ENCODE assay signal across 12 mouse cellular contexts in the genomic region with DNA sequence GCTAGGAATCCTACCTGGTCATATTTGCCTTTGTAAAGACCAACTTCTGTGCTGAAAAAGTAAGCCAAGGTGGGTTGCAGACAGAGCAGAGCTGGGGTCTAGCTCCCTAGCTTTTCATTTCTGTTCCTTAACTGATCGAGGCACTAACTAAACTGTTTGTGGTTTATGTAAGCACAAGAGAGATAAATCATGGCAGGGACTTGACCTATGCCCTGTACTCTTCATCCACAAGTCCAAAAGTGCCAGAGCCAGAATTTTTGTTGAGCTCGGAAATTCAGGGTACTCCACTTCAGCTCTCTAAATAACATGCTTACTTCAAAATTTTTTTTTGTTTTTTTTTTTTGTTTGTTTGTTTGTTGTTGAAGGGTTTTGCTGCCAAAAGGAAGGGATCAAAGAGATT. TPM values are rescaled to one million over a fixed set of nuclear protein-coding genes. Genes with fewer than 3 reads are reported as not detected.
DNase-seq lines count a peak whose midpoint lies in the region; ATAC-seq lines count a peak whose summit lies in the region.
"Had no signal": no experiment of that assay in that cellular context is flagged by ENCODE, and none has a peak within 500 bp of the region (broad histone marks: within the 10 kb centered on the region; RNA-seq: fewer than 3 reads in every experiment).

No protein-coding gene starts in this region.

- H3K27ac ChIP-seq in lung, embryonic 16.5 days (ENCODE audit: low read length): peak overlapping the region; percentile 61
- H3K27ac ChIP-seq in embryonic facial prominence, embryonic 13.5 days: 0 out of 2 replicates have a peak overlapping the region, but pooled peaks have one; percentile 35
- peak overlapping the region; percentile 13; the same call in 1 of the 2 replicates for H3K27ac ChIP-seq in macrophage
- no peak overlapping the region for H3K27ac ChIP-seq in hindbrain, embryonic 13.5 days
- H3K27ac ChIP-seq: limb, embryonic 12.5 days had no signal

- 0 out of 2 replicates have a peak overlapping the region, but pooled peaks have one; percentile 40 for H3K9ac ChIP-seq in lung, embryonic 16.5 days (ENCODE audit: low read length)
- peak overlapping the region; percentile 32; the same call in 1 of the 2 replicates for H3K9ac ChIP-seq in embryonic facial prominence, embryonic 13.5 days
- H3K9ac ChIP-seq in hindbrain, embryonic 13.5 days: no peak overlapping the region
- H3K9ac ChIP-seq: limb, embryonic 12.5 days had no signal

- H3K9me3 ChIP-seq in lung, embryonic 16.5 days (ENCODE audit: control insufficient read depth, low read length): no peaks in the 10 kb centered on the region
- no peaks in the 10 kb centered on the region for H3K9me3 ChIP-seq in embryonic facial prominence, embryonic 13.5 days
- H3K9me3 ChIP-seq in hindbrain, embryonic 13.5 days: no peaks in the 10 kb centered on the region
- H3K9me3 ChIP-seq: limb, embryonic 12.5 days had no signal

- peaks cover 98% of the 10 kb centered on the region for H3K79me2 ChIP-seq in macrophage (ENCODE audit: inconsistent target)

- no peak for ATAC-seq in lung, embryonic 16.5 days (ENCODE audit: low read depth)
- no peak for ATAC-seq in embryonic facial prominence, embryonic 13.5 days (ENCODE audit: insufficient number of reproducible peaks, insufficient read depth, low FRiP score, low TSS enrichment, low read depth)
- ATAC-seq in hindbrain, embryonic 13.5 days (ENCODE audit: low FRiP score): no peak

- H3K27me3 ChIP-seq in lung, embryonic 16.5 days (ENCODE audit: control insufficient read depth, insufficient read depth, low read depth, low read length): no peaks in the 10 kb centered on the region
- H3K27me3 ChIP-seq in embryonic facial prominence, embryonic 13.5 days: no peaks in the 10 kb centered on the region
- no peaks in the 10 kb centered on the region for H3K27me3 ChIP-seq in hindbrain, embryonic 13.5 days
- H3K27me3 ChIP-seq: limb, embryonic 12.5 days had no signal

- no peaks in the 10 kb centered on the region for H3K36me3 ChIP-seq in lung, embryonic 16.5 days (ENCODE audit: control insufficient read depth, insufficient read depth, low read length)
- peaks cover under 1% of the 10 kb centered on the region; the same call in 1 of the 2 replicates for H3K36me3 ChIP-seq in embryonic facial prominence, embryonic 13.5 days
- H3K36me3 ChIP-seq in macrophage (ENCODE audit: inconsistent target): no peaks in the 10 kb centered on the region
- no peaks in the 10 kb centered on the region for H3K36me3 ChIP-seq in hindbrain, embryonic 13.5 days

- no peak for DNase-seq in lung, adult 18-20 months
- DNase-seq in kidney, adult 8-10 months: peak; percentile 55 to 79
- no peak for DNase-seq in Muller cell, postnatal 12 days (ENCODE audit: inconsistent ontology term)
- DNase-seq: gastrocnemius, postnatal 10 days; heart, postnatal 14 days; right cerebral cortex, postnatal 4 days; thymus, postnatal 4 days had no signal

- peak overlapping the region; percentile 19 for H3K4me2 ChIP-seq in lung, embryonic 16.5 days (ENCODE audit: low read depth, low read length)
- H3K4me2 ChIP-seq in embryonic facial prominence, embryonic 13.5 days: no peak overlapping the region
- H3K4me2 ChIP-seq in hindbrain, embryonic 13.5 days: no peak overlapping the region
- H3K4me2 ChIP-seq: limb, embryonic 12.5 days had no signal

- 13% methylated on average over 2 of the region's 2 CpGs for WGBS in lung, embryonic 16.5 days
- WGBS in embryonic facial prominence, embryonic 13.5 days: 55% methylated on average over 2 of the region's 2 CpGs
- 33% methylated on average over 2 of the region's 2 CpGs for WGBS in macrophage (ENCODE audit: missing documents)
- whole genome bisulfite sequencing in hindbrain, embryonic 13.5 days: 56% methylated on average over 2 of the region's 2 CpGs

- no peak overlapping the region for H3K4me3 ChIP-seq in lung, embryonic 16.5 days (ENCODE audit: low read length)
- H3K4me3 ChIP-seq in embryonic facial prominence, embryonic 13.5 days: no peak overlapping the region
- H3K4me3 ChIP-seq in macrophage (ENCODE audit: inconsistent target): no peak overlapping the region
- H3K4me3 ChIP-seq in hindbrain, embryonic 13.5 days: no peak overlapping the region
- H3K4me3 ChIP-seq: limb, embryonic 12.5 days had no signal

- peaks cover 56% of the 10 kb centered on the region for H3K4me1 ChIP-seq in lung, embryonic 16.5 days (replicated peaks; ENCODE audit: control insufficient read depth, insufficient read depth, low read length)
- H3K4me1 ChIP-seq in embryonic facial prominence, embryonic 13.5 days: peaks cover 48% of the 10 kb centered on the region
- H3K4me1 ChIP-seq in hindbrain, embryonic 13.5 days (replicated peaks): peaks cover 54% of the 10 kb centered on the region

RNA-seq across cellular contexts. Expression of a gene that starts 5.5 kb away (rescaled TPM):
- 46.1 and 49.8 TPM in 2 replicates for polyA plus RNA-seq in lung, embryonic 16.5 days (2015; fragmentation: Nextera tagmentation; extraction: Ambion mirVana)
- polyA plus RNA-seq in embryonic facial prominence, embryonic 13.5 days (2015; fragmentation: Nextera tagmentation; extraction: Ambion mirVana): 41.6 and 42.5 TPM in 2 replicates
- total RNA-seq in macrophage (2018; cell fraction: chromatin; rRNA removed): 100 to 1,000 TPM in 24 of 26 experiments, 10 to 100 TPM in 2; 72.8 to 323 (median 169) TPM
- 100 to 1,000 TPM in 8 of 26 experiments, 10 to 100 TPM in 18; 72.7 to 112 (median 94.7) TPM for total RNA-seq in macrophage (2018; cell fraction: cytosol; rRNA removed)
- total RNA-seq in macrophage (2018; cell fraction: nucleus; rRNA removed): 100 to 1,000 TPM in 21 of 26 experiments, 10 to 100 TPM in 5; 70.1 to 212 (median 141) TPM
- polyA plus RNA-seq in macrophage (2018): 62.0 to 93.5 TPM (median 63.5 TPM) in 3 replicates
- polyA plus RNA-seq in hindbrain, embryonic 13.5 days (2015; fragmentation: Nextera tagmentation; extraction: Ambion mirVana): 25.3 and 26.9 TPM in 2 replicates

RNA-seq across cellular contexts. Expression of a gene that starts 6.6 kb away (rescaled TPM):
- polyA plus RNA-seq in lung, embryonic 16.5 days (2015; fragmentation: Nextera tagmentation; extraction: Ambion mirVana): 0.43 and 0.74 TPM in 2 replicates
- polyA plus RNA-seq in embryonic facial prominence, embryonic 13.5 days (2015; fragmentation: Nextera tagmentation; extraction: Ambion mirVana): 0.43 and 0.46 TPM in 2 replicates
- 1 to 10 TPM in 10 of 26 experiments, under 1 TPM in 9, not detected in 7; 0.27 to 2.9 (median 1.0) TPM for total RNA-seq in macrophage (2018; cell fraction: chromatin; rRNA removed)
- total RNA-seq in macrophage (2018; cell fraction: cytosol; rRNA removed): under 1 TPM in 2 of 26 experiments, not detected in 24; 0.13 to 0.29 TPM
- total RNA-seq in macrophage (2018; cell fraction: nucleus; rRNA removed): under 1 TPM in 10 of 26 experiments, not detected in 16; 0.17 to 0.91 (median 0.68) TPM
- polyA plus RNA-seq in macrophage (2018): not detected in 3 replicates
- 1.00 and 1.1 TPM in 2 replicates for polyA plus RNA-seq in hindbrain, embryonic 13.5 days (2015; fragmentation: Nextera tagmentation; extraction: Ambion mirVana)

RNA-seq across cellular contexts. Expression of a gene that starts 29.2 kb away (rescaled TPM):
- 2.7 and 3.2 TPM in 2 replicates for polyA plus RNA-seq in lung, embryonic 16.5 days (2015; fragmentation: Nextera tagmentation; extraction: Ambion mirVana)
- polyA plus RNA-seq in embryonic facial prominence, embryonic 13.5 days (2015; fragmentation: Nextera tagmentation; extraction: Ambion mirVana): 4.1 and 5.3 TPM in 2 replicates
- 10 to 100 TPM in 25 of 26 experiments, 1 to 10 TPM in 1; 9.8 to 54.7 (median 22.9) TPM for total RNA-seq in macrophage (2018; cell fraction: chromatin; rRNA removed)
- 1 to 10 TPM in 6 of 26 experiments, under 1 TPM in 6, not detected in 14; 0.14 to 2.6 (median 1.0) TPM for total RNA-seq in macrophage (2018; cell fraction: cytosol; rRNA removed)
- total RNA-seq in macrophage (2018; cell fraction: nucleus; rRNA removed): 10 to 100 TPM in 18 of 26 experiments, 1 to 10 TPM in 8; 3.2 to 41.5 (median 15.6) TPM
- 0.93 to 1.7 TPM (median 0.96 TPM) in 3 replicates for polyA plus RNA-seq in macrophage (2018)
- 2.2 and 3.3 TPM in 2 replicates for polyA plus RNA-seq in hindbrain, embryonic 13.5 days (2015; fragmentation: Nextera tagmentation; extraction: Ambion mirVana)

Comparison
In these comparisons a context has a peak if more than half of its experiments do, and no peak if none do; other contexts are left out.
1. DNase-seq: peak in kidney, adult 8-10 months (2 of 2); none in lung, adult 18-20 months (0 of 2) and Muller cell, postnatal 12 days (single experiment).